Mouse (Mus musculus) lung, postnatal 0 days (tissue): Measurements from ENCODE around the gene Akap7.

Source experiments
- CTCF ChIP-seq: IDR thresholded peaks from 2 replicates; pipeline ENCODE4 v1.5.1; 2016; ENCODE audit warnings: antibody characterized with exemption, mild to moderate bottlenecking
- EP300 ChIP-seq: IDR thresholded peaks from 2 replicates; pipeline ENCODE4 v1.6.1; 2016; ENCODE audit warnings: antibody characterized with exemption, mild to moderate bottlenecking, control low read depth

GRCm38 (mm10) chr10:25232700-25233099 is 75.0 kb downstream of the Akap7 start:
- TF ChIP-seq CTCF (no peak), EP300 (no peak)
